Mouse (Mus musculus): ENCODE results near the gene Txndc11. TPM values are rescaled to one million over a fixed set of nuclear protein-coding genes. Genes with fewer than 3 reads are reported as not detected.

Txndc11 gene
- total RNA-seq, 1 experiment from 2014 or later, result 44.1 TPM

DNA sequence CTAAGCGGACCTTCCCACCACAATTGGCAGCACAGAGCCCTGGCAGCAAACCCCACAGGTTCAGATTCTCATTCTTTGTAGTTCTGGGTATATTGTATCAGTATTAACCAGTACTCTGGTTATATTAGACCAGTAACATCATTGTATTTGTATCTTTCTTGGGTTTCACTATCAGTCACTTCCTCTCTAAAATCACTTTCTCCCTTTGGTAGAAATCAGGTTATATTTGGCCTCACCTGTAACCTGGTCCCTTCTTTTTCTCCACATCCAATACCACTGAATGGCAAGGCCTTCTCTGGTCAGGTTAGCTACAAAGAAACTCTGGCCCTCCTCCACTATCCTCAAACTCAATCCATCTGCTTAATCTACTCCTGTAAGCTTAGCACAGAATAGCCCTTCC is 29.5 kb downstream of the Txndc11 start:
- no peak for DNase-seq

GRCm38 (mm10) chr16:11097301-11097700 is 37.1 kb downstream of the Txndc11 start:
- DNase-seq, result no peak

- no peak for DNase-seq
These were observed 40.6 kb downstream of the Txndc11 start for GRCm38 (mm10) chr16:11093717-11094386.

DNA sequence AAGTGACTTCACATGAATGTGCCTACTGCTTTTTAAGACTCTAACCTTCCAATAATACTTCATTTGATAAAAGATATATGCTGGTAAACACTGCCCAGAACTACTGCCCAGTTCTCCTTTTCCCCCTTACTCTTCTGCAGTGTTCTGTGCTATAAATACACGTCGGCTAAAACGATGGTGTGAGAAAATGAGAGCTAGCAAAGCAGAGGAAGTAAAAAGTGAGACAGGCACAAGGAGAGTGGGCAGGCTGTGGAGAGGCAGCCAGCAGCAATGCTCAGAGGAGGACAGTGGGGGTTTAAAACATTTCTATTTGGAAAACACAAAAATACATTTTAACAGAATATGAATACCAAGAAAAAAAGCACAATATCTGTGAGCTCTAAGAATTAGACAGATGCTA is 41.9 kb downstream of the Txndc11 start:
- no peak for DNase-seq

GRCm38 (mm10) chr16:11092061-11092460 is 42.4 kb downstream of the Txndc11 start:
- DNase-seq, result no peak

DNA sequence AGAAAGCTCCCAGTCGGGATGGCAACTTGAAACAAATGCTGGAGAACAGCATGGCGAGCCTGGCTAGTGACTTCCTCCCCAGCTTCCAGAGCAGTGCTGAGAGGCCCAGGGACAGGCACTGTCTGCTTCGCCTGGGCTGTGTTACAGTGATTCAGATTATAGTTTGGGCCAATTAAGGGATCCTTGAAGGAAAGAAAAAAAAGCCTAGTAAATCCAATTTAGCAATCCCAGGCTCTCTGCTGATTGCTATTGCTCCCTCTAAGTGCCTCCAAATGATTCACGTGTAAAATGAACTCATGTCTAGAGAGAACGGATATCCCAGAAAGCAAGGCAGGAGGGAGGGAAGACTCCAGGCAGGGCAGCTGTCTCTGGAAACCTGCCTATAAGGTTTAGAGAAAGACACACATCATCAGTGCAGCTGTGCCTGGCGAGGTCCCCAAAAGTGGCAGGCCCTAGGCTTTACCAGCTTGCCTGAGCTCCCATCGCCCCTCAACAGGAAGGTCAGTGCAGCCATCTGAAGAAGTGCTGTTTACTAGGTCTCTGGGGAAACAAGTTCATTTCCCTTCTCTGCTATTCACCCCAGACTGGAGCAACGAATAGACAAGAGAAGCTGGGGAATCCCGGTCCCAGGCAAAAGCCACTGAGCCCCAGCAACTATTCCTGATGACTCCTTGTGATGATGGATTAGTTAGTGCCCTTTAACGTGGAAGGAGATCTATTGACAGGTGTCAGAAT is 43.4 kb downstream of the Txndc11 start:
- no peak for DNase-seq

DNA sequence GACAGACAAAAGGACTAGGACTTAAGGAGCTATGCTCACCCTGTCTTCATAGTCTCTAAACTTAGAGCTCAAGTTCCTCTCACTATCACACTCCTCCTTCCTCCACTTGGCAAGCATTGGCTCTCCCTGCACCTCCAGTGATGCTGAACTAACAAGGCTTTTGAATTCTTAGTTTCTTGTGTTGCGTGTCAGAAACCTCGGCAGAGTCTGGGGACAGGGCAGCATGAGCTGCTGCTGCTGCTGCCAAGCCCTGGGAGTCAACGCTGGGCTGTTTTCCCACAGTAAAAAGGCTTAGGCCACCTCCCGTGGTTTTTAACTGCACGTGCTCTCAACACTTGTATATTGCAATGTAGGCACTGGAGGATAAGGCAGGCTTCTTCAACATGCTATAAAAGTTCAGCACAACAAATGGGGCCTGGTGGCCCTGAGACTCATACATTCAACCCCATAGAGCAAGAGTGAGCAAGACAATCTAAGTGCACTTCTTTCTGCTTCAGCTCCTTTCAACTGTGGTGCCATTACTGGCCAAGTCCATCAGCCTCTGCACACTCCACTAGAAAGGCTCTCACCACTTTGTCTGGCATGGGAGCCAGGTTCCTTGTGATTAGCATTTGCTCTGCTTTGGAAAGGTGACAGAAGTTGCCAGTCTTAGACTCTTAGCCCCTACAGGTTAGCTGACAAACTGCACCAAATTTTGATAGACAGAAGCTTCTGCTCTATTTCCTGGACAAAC is 47.4 kb downstream of the Txndc11 start:
- no peak for DNase-seq

DNA sequence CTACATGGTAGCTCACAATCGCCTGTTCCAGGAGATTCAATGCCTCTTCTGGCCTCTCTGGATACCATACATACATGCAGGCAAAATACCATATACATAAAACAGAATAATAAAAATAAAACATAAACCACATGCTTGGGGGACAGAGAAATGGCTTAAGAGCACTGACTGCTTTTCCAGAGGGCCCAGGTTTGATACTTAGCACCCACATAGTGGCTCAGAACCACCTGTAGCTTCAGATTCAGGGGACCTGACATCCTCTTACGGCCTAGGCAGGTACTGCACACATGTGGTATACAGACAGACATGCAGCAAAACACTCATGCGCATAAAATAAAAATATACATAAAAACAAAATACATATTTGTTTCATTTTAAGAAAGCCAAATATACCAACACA is 48.2 kb downstream of the Txndc11 start:
- no peak for DNase-seq

GRCm38 (mm10) chr16:11084181-11084580 is 50.3 kb downstream of the Txndc11 start:
- DNase-seq, result no peak

GRCm38 (mm10) chr16:11078216-11078869 is 56.1 kb downstream of the Txndc11 start:
- DNase-seq, result no peak

DNA sequence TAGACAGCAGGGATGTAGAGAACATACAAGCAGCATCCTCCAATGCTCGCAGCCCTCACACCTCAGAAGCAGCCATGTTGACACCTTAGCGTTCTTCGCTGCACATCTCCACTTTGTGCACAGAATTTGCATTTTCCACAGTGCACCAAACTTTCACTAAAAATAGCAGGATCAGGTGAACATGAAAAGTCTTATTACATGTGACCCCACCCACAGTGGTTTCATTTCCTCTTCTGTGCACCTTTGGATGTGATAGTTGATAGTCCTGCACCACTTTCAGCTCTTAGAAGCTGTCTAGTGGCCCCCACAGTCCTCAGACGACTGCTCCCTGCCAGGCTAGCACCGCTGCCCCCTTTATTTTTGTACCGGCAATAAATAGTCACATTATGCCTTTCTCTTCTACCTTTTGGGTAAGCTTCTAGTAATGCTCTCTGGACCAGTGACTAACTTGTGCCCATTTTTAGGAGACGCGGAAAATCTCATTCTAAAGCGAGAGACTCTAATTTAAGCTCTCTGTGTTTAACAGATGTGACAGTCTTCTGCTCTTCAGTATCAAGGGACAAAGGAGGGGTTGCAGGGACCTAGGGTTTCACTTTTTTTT is 56.7 kb downstream of the Txndc11 start:
- DNase-seq, result no peak

DNA sequence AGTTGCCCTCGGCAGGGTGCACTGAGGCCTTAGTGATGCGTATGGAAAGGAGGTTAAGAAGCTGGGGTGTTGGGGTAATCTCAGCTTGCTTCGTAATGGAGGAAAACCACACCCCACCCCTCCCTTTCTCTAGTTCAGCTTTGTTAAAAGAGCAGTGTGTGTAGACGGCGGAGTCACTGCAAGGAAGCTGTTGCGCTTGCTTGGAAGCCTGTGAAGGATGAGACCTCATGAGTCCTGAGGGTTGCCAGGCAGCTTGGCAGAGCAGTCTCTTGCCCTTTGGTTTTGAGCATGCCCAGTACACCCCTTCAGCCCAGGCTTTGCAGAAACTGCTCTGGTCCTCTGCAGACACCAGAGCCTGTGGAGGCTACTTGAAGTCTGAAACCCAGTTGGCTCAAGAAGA is 61.4 kb downstream of the Txndc11 start:
- no peak for DNase-seq

DNA sequence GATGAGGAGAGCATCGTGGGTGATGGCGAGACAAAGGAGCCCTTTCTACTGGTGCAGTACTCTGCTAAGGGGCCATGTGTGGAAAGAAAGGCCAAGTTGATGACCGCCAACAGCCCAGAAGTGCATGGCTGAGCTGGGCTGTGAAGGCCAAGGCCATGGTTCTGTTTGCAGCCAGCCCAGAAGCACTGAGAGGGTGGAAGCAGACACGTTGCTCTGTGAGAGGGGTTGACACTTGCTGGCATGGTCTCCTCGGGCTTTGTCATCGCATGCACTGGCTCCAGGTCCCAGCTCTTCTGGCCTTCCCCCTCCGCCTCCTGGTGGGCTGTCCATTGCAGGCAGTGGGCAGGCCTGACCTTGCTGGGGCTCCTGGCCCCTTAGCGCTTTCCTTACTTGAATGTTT is 62.0 kb downstream of the Txndc11 start:
- DNase-seq, result peak; percentile 54

GRCm38 (mm10) chr16:11071887-11072286 is 62.6 kb downstream of the Txndc11 start:
- no peak for DNase-seq

DNA sequence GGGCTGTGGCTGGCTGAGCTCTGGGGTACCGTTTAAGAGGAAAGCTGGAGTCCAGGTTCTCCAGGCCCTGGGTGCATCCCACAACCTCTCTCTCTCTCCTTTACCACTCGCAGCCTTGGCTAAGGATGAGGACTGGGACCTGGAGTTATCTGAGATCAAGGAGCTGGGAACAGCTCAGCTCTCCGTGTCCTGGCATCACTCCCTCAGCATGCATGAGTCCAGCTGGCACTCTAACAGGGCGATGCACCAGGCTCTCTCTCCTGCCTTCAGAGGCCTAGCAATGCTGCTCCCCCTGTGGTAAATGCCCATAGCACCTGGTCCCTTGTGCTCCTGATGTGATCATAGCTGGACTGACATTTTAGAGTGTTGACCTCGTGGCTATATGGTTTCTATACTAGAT is 63.3 kb downstream of the Txndc11 start:
- DNase-seq, result peak; percentile 49

GRCm38 (mm10) chr16:11069710-11070420 is 64.6 kb downstream of the Txndc11 start:
- no peak for DNase-seq

DNA sequence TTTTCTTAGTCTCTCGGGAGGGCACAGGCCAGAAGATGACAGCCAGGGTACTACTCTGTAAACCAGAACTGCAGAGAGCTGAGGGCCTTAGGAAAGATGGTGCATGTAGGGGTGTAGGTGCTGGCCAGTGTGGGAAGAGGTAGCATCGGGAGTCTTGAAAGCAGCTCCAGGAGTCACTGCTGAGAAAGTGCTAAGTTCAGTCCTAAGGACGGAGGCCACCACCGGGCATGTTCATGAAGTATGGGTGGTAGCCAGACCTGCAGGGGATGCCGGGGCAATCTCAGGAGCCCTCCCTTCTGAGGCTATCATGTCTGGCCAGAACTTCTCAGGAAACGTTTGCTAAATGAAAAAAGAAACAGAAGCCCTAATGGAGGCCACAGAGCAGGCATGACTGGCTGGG is 65.2 kb downstream of the Txndc11 start:
- DNase-seq, result no peak

DNA sequence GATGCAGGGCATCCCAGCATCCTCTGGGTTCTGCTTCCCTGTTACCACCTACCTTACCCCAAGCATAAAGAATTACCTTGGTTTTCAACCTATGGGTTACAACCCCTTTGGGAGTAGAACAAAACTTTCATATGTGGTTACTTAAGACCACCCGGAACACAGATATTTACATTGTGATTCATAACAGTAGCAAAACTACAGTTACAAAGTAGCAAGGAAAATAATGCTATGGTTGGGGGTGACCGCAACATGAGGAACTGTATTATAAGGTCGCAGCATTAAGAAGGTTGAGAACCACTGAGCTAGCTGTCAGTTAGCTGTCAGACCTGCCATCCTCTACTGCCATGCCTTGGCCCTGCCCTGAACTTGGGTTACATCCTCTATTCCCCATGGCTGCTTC is 65.8 kb downstream of the Txndc11 start:
- DNase-seq, result no peak

GRCm38 (mm10) chr16:11066833-11067191 is 67.6 kb downstream of the Txndc11 start:
- DNase-seq, result peak; percentile 51

DNA sequence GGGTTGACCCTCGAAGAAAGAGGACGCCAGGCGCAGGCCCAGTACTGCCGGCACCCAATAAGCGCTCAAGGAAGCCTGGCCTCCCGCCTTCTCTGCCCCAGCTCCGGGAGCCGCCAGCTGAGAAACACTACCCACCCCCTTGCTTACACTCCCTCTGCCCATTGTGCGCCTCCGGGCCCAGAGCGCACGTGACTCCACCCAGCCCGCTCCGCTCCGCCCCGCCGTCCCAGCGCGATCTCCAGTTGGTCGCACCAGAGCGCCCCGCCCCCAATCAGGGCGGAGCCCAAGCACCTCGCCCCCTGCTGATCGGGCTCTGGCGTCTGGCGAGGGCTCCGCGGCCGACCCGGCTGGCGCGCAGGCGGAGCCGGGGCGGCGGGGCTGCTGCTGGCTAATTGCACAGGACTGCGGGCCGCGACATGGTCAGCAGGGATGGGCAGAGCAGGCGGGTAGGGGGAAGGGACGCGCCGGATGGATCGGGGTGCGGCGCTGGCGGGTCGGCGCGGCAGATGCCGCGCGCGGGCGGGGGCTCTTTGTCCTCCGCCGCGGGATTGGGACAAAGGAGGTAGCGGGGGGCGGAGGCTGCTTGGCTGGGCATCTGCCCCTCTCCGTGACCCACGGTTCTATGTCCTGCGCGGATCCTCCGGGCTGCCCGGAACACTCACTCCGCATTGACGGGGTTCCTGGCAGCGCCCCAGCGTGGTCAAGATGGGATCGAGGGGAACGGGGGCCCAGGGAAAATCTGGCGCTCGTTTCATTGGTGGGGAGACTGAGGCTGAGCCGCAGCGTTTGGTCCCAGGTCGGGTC is 68.2 kb downstream of the Txndc11 start, which contains the start of gene Litaf:
Litaf (minus strand) TSS at position 129 of the 804 bp plus-strand sequence.
- peak; percentile 99 for DNase-seq

- no peak for DNase-seq
These were observed 69.0 kb downstream of the Txndc11 start for GRCm38 (mm10) chr16:11065431-11065830.
